Mouse (Mus musculus) ovary, postnatal 36 days (tissue): ENCODE results near the gene Col6a1.
"Not testable (repeated sequence)": the region's sequence is repeated elsewhere in the genome, so short reads cannot be mapped to it uniquely, and the experiment has no call there.

Experiments used
- DNase-seq: peaks from one replicate; pipeline ENCODE4 v3.0.0; 2022; ENCODE audit warnings: low spot score, mixed read lengths

Col6a1 gene

DNA sequence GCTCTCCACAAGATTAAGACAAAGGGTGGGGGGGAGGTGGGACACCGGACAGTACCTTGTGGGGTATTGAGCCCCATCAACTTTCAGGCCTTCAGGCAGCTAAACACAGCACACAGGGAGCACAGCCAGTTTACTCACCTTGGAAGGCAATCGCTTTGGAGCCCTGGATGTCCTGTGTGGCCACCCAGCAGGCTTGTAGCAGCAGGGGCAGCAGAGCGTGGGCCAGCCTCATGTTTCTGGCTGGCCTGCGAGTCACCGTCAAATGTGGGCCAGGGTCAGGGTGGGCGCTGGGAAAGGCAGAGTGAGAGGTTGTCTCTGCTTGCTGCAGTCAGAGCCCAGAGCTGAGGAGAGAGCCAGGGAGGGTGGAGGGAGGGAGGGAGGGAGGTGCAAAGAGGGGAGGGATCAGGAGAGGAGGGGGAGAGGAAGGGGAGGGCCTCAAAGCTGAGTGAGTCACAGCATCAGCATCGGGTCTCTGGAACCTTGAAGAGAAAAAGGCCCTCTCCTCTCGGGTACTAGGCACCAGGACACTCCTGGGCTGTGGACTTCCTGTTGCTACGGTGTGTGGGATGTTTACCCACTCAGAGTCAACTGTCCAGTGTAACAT is at the start of gene Col6a1:
Col6a1 (minus strand) TSS at position 487 of the 604 bp plus-strand sequence.
- DNase-seq, result no peak

DNA sequence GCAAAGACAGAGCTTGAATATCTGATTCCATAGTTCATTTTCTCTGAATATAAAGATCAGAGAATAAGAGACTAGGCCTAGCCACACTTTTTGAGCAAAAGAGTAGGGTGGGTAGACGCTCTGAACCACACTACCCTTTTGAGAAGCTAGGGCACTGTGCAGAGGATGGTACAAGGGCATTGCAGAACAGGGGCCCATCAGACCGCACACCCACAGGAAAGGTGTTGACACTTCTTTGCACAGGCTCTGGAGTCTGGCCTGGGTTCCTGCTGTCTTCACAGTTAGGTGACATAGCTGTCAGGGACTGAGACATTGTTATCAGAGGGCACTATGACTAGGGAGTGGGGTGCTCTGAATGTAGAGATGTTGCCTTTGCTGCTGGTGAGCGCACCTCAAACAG is 45.7 kb upstream of the Col6a1 start:
- no peak for DNase-seq

DNA sequence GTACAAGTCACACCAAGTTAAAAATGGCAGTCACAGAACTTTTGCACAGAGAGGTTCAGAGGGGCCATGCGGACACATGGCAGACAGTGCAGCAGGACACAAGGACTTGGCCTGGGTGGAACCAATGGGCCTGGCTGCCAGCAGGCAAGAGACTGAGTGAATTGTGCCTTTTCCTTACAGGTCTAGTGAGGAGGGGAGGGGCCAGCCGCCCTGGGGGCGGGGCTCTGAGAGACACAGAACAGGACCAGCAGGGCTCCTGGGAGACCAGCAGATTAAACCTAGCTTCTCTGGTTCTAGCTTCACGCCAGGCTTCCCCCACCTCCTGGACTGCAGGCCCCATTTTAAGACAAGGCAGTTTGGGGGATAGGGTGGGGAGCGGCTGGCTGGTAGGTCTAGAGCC is 45.1 kb upstream of the Col6a1 start:
- DNase-seq, result no peak

DNA sequence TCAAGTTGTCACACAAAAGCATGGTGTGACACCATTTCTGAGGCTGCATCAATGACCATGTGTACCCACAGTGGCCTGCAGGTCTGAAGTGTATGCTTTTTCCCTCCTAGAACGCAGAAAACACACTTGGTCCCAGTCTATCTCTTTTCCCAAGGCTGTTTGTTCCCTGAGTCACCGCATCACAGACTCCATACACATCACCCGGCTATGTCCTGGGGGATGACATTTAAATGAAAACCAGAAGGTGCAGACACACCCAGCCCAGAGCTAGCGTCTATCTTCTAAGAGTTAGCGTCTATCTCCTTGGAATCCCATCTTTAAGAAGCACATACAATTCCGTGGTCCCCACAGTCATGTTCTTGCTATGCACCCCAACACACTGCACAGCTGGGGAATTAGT is 43.6 kb upstream of the Col6a1 start:
- DNase-seq, result no peak

DNA sequence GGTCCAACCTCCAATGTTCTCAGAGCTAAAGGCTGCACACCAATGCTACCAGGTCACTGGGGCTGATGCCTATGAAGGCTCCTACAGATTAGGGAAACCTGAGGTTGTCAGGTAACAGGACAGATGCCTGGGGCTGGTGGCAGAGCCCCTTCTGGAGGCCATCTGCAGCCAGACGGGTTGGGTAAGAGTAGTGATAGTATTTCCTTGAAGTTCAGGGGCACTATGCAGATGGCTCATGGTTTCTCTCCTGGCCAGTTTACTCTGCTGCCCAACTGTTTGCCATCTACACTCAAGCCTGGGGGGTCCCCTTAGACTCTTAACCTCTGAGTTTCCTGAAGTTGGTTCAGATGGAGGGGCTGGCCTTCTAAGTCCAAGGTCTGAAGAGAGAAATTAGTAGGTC is 40.2 kb upstream of the Col6a1 start:
- peak; percentile 2 for DNase-seq

DNA sequence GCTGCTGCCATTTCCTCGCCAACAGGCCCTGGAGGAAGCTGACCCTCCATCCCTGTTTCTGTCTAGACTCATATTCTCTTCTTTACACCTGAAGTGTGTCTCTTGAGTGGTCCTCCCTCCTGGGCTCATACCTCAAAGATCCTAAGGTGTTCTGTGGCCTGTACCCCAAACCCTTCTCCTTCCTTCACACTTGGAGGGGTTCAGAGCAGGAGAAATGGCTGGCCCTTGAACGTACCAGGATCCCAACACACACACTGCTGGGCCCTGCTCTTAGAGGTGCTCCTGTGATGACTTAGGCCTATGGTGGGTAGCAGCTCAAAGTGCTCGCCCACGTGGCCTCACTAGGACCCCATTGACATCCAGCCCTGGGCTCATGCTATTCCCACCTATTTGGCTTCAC is 39.0 kb upstream of the Col6a1 start:
- no peak for DNase-seq

DNA sequence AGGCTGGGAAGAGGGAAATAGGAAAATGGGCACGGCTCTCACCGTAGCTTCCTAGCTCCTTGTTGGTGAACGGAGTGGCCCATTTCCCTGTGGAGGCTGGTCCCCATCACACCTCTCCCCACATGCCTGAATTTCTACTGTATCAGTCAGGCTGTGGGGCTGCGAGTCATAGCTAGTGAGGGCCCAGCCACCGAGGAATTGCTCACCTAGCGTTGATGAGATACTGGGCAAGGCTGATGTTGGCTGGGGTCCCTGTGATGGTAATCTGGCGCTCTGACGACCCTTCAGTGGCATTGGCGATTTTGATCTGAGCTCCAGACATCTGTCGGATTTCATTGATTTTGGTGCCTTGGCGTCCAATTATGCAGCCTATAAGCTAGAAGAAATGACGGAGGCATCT is 37.0 kb upstream of the Col6a1 start:
- DNase-seq, result no peak

DNA sequence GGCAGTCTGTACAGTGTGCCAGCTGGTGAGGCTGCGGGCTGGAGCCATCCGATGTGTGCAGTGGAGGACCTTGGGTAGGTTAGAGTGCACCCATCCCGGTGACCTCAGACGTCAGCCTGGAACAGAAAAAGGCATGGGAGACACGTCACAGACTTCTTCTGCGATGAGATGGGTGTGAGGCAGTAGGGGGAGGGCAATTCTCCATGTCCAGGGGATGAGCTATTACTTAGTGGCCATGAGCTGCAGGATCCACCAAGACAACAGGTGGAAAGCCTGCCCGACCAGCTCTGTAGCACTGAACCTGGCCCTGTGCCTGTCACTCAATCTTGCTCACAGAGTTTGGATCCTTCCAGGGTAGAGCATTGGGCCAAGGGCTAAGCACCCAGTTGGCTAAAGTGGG is 36.4 kb upstream of the Col6a1 start:
- DNase-seq, result peak; percentile 14

DNA sequence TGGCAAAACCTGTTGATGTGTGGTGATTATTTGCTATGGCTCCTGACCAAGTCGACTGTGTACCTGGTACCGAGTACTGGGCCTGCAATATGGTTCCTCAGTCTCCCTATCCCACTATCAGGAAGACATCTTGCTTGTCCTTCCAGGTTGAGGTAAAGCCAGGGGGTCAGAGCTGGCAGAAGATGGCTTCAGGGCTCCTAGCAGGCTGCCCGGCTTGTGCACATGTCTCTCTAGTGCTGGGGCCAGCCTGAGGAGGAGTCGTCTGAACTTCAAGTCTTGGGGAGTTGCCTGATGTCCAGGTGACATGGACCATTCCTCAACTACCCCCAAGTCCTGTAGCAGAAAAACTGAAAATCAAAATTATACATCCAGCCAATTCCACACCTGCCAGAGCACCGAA is 33.9 kb upstream of the Col6a1 start:
- DNase-seq, result no peak

DNA sequence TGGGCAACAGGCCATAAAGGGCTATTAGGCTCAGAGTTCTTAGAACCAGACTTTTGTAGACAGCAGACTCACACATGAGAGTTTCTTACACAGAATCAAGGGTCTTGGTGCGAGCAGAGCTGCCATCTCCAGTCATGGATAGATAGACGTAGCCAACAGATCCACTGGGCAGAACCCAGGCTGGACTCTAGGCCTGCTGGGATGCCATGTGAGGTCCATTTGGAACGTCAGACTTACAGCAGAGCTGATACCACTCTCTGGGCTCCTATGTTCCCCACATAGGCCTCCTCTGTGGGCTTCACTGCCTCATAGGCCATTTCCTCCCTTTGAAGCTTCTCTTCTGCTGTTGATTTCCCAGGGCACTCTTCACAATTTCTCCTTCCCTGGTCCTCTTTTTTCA is 27.7 kb upstream of the Col6a1 start:
- DNase-seq, result no peak

DNA sequence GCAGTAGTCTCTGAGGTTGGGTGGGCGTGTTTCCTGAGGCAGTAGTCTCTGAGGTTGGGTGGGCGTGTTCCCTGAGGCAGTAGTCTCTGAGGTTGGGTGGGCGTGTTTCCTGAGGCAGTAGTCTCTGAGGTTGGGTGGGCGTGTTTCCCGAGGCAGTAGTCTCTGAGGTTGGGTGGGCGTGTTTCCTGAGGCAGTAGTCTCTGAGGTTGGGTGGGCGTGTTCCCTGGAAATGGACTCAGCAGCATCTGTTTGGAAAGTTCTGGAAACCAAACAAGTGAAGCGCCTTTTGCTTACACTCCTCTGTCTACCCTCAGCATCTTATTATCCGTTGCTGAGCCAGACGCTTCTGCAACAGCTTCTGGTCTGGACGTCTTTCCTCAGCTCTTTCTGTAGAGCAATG is 18.3 kb upstream of the Col6a1 start:
- not testable (repeated sequence) for DNase-seq

DNA sequence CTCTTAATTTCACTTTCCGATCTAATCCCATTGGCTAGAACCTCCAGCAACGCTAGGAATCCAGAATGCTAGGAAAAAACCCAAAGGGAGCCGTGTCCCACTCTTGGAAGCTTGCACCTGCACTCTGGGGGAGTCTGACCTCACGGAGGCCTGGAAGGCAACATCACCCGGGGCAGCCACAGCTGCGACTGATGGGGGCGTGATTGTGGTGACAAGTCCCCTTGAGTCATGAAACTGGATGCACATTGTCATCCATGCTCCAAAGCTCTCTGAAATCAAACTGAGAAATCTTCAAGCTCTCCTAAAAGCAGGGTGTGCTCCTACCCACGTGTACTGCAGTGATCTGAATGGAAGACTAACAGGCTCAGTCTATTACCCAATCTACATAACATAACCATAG is 10.8 kb upstream of the Col6a1 start:
- no peak for DNase-seq

DNA sequence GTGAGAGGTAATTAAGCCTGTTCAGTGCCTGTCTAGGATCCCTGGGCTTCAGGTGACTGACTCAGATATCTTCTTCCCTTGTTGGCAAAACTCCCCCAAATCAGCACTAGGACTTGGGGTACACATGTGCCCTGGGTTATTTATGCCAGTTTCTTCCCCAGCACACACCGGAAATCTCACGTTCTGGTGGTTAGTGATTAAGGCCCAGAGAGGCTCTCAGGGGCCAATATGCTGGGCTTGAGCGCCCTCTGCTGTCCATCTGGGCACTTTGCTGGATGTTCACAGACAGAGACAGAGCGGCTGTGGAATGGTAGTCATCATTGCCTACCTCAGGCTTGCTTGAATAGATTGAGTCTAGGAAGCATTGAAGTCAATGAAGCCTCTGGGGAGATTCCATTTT is 9.0 kb upstream of the Col6a1 start:
- peak; percentile 78 for DNase-seq

DNA sequence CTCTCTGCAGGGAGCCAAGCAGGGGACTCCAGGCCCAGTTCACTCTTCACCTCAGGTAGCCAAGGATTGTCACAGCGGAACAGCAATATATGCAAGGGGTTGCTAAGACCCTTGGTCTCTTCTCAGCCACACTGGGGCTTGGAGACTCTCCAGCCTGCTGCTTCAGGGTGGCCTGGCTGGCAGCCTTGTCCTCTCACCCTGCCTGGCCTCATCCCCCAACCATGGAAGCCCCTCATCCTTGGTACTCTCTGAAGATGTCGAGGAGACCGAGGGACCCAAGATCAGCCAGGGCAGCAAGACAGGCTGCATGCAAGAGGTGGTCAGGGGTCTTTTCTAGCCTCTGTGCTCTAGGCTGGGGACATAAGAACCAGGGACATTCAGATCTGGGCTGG is 7.7 kb upstream of the Col6a1 start:
- no peak for DNase-seq

DNA sequence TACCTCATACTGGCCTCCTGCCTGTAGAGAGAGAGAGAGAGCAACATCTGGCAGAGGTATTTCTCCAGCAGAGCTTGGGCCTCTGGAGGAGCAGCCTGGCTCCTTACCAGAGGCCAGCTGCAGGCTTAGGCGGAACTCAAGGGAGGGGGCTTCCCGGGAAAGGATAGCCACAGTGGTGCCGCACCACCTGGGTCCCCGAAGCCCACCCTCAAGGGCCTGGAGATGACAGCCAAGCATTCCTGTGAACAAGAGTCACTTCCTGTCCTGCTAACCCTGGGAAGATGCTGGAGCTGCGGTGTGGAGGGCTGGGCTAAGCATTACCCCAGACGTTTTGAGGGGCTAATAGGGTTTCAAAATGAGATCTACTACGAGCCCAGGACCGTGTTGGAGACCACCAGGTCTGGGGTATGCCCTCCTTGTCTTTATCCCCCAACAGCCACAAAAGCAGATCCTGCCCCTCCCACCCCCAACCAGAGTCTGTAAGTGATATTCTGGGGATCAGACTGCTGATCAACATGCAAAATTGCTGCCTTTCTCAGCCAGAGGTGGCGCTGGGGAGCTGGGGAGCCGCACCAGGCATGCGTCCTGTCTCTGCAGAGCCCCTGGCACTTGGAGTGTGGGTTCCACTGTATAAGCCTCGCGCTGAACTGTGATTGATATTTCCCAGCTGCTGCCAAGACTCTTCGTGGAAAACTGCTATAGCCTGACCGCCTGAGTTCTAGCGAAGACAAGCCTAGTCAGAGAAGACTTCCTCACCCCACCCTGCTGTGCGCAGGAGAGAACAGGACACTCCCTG is 7.1 kb upstream of the Col6a1 start:
- peak; percentile 73 for DNase-seq

DNA sequence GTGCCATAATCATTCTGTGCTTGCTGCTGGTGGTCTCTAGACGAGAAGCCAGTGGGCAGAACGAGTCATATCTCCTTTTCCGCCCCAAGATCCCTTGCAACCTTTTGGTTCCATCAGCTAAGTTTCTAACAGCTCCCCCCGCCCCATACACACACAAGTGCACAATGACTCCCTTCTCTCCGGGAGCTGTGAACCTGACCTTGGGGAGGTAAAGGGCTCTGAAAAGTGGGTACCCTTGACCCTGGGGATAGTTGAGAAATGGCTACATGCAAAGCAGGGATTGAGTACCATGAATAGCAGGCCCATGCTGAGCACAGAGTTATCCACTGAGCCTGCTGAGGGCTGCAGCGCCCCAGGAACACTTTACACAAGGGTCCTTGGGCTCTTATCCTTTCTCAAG is 6.4 kb upstream of the Col6a1 start:
- DNase-seq, result no peak

DNA sequence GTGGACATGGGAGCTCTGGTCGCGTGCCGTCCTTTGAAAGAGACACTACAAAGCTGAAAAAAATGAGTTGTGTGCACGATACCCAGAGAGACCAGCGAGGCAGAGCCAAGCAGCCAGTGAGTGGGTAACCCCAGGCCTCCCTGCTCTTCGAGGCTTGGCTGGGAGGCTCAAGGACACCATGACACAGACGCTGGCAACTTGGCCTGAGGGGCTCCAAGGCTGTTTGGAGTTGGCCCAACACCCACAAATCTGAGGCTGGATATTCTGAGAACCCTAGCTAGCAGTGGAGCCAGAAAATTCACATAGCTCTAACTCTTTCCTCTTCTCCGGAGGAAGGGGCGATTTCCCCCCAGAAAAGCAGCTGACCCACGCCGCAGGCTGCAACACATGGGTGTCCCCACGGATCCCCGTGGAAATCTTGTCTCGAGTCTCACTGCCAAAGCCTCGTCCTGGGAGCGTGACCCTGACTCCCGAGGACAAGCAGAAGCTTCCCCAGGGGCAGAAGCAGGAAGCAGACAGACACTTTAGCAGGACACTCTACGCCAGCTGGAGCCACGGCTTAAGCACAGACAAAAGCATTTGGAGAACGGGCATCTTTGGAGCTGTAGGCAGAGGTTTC is 5.8 kb upstream of the Col6a1 start:
- DNase-seq, result peak; percentile 70

DNA sequence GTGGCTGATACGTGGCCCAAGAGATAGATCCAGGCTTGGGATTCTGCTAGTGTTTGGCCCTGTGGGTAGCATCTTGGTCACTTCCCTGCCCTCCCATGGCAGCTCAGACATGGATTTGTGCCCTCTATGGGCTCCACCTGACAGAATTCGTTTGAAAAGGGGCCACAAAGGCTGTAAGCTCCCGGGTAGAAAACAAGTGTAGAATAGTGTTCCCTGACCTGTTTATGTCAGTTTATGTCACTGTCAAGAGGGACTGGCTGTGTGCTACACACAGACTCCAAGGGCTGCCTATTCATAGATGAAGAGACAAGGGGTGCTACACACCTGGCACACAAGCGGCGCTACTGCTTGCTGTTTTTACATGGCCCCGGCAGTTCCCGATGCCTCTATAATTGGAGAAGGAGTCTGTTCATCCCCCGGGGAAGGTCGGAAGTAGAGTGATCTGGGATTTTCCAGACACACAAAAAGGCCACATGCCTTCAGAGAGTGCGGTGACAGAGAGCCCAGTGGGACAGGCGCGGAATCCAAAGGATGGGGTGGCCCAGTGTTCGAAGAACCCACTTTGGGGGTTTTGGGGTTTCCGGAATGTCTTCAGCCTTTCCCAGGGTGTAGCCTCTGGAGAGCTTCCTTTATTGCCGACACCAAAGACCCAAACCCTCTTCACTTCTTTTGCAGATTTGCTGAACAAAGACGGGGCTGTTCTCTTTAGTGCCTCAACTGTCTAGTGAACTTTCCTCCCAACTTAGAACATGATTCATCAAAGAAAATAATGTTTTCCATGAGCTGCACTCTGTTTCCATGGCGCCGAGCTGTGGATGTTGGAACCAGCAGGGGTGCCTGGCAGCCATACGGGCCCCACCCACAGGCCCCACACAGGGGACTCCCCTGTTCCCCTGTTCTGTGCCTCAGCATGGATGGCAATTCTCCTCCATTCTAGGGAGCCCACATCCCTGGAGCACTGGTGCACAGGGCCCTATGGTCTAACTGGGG is 4.0 kb upstream of the Col6a1 start:
- peak; percentile 19 for DNase-seq

DNA sequence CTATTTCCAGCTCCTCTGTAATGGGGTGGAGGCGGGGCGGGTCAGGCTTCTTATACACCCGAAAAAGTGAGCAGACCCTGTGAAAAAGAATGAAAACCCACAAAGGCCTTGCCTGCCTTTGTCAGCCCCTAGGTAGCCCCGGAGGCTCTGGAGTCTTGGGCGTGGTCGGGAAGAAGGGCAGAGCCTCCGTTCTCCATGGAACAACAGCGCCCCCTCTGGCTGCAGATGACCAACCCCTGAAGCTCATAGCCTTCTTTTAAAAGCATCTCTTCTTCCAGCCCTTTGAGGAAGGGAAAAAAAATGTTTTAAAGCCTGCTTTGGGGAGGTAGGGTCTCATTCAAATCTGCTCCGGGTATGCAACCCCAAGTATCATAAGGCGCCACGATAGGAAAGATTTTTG is 2.4 kb upstream of the Col6a1 start:
- DNase-seq, result peak; percentile 81

DNA sequence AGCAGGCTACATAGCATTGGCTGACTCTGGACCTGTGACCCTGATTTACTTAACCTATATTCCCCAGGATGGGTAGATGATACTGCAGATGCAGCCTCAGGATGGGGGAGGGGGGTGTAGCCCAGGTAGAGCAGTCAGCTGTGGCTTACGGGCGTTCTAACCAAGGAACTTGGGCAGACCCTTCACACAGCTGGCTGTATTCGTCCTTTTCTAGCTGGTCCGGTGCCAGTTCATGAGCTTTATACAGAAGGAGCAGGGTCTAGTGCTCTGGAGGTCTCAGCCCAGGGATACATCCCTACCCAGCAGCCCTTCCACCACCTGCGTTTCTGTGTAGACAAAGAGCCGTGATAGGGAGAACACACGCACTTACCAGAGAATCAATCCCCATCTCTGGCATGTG is 1.3 kb upstream of the Col6a1 start:
- DNase-seq, result no peak

DNA sequence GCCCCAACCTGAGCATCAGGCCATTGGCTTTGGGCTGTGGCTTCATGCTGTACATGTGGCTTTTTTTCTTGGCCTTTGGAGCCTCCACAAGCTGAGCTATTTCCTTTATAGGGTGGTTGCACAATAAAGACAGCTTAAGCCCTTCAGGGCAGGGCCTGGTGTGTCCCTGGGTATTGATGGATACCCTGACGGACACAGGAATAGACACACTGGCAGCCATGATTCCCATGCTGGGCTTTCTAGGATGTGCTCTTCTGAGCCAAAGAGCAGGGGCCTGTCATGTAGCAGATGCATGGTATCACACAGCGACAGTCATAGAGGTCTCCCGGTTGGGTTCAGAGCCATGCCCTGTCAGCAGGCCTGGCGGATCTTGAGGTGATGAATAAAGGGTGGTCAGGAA is 898 bp upstream of the Col6a1 start:
- no peak for DNase-seq

DNA sequence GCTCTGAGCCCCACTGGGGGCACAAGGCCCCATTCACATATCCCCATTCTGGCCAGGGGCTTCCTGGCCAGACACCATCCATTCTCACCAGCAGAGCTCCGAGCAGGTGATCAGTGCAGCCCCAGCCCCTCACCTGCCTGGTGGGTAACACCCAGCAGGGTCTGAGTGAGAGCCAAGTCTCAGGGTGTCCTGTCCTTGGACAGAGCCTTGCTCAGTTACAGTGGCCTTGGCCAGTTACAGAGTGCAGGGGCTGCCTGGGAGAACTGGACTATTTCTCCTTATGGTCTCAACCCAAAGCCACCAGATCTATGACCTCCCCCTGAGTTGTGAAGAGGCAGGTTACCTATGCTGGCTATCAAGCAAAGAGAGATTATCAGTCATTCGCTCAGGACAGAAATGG is 871 bp downstream of the Col6a1 start:
- no peak for DNase-seq
